Mouse (Mus musculus) neural tube, embryonic 15.5 days (tissue): ENCODE data around the gene Pcgf2. TPM values are rescaled to one million over a fixed set of nuclear protein-coding genes. Genes with fewer than 3 reads are reported as not detected.
"Not testable (repeated sequence)": the region's sequence is repeated elsewhere in the genome, so short reads cannot be mapped to it uniquely, and the experiment has no call there.

Source experiments
- ATAC-seq: fragments of 200-750 bp; cut with Nextera tagmentation; 2 replicates; pipeline ENCODE4 v1.8.0; 2017; ENCODE audit warnings: mild to moderate bottlenecking, moderate TSS enrichment, moderate library complexity; ENCODE audit not compliant: low FRiP score
- H3K27ac ChIP-seq: fragments of 300-500 bp; sonication (generic); replicated peaks from 2 replicates; pipeline ENCODE4 v1.5.1; 2015; ENCODE audit warnings: mild to moderate bottlenecking, inconsistent platforms
- H3K27me3 ChIP-seq: fragments of 300-500 bp; sonication (generic); replicated peaks from 2 replicates; pipeline ENCODE4 v1.6.1; 2015; ENCODE audit warnings: inconsistent platforms
- H3K36me3 ChIP-seq: fragments of 300-500 bp; sonication (generic); 2 replicates; pipeline ENCODE4 v1.6.1; 2015; ENCODE audit warnings: inconsistent platforms
- H3K4me1 ChIP-seq: fragments of 300-500 bp; sonication (generic); 2 replicates; pipeline ENCODE4 v1.6.1; 2015; ENCODE audit warnings: inconsistent platforms
- H3K4me2 ChIP-seq: fragments of 300-500 bp; sonication (generic); 2 replicates; pipeline ENCODE4 v1.6.1; 2015; ENCODE audit warnings: inconsistent platforms, mild to moderate bottlenecking, moderate library complexity
- H3K4me3 ChIP-seq: fragments of 300-500 bp; sonication (generic); replicated peaks from 2 replicates; pipeline ENCODE4 v1.5.1; 2015; ENCODE audit warnings: mild to moderate bottlenecking, inconsistent platforms
- H3K9ac ChIP-seq: fragments of 300-500 bp; sonication (generic); replicated peaks from 2 replicates; pipeline ENCODE4 v1.6.1; 2015; ENCODE audit warnings: mild to moderate bottlenecking, inconsistent platforms
- H3K9me3 ChIP-seq: fragments of 300-500 bp; sonication (generic); replicated peaks from 2 replicates; pipeline ENCODE4 v1.6.1; 2016; ENCODE audit warnings: inconsistent platforms
- WGBS: fragments of 180-500 bp; shearing (Covaris S2); methylation state at CpG from one replicate; pipeline ENCODE4 v1.1.7; 2015; ENCODE audit warnings: mixed read lengths; 5-methylcytosine and 5-hydroxymethylcytosine counted together
- polyA plus RNA-seq: library from polyadenylated mRNA; unstranded; fragments of >200 nt; fragmentation: Nextera tagmentation; extraction: Ambion mirVana; gene quantifications from 2 replicates; pipeline ENCODE4 v1.2.1, GENCODE M21; 2015

Gene Pcgf2
- polyA plus RNA-seq, 1 experiment from 2014 or later = 17.7 TPM

GRCm38 (mm10) chr11:97716021-97716420 lies 15.7 kb upstream of the Pcgf2 start:
- Histone ChIP-seq H3K4me3 (no peak overlapping the region), H3K27me3 (no peaks in the 10 kb centered on the region), H3K4me1 (peaks cover 5% of the 10 kb centered on the region; the same call in 1 of the 2 replicates), H3K9ac (no peak overlapping the region), H3K4me2 (no peak overlapping the region), H3K27ac (no peak overlapping the region), H3K9me3 (no peaks in the 10 kb centered on the region), H3K36me3 (peaks cover 76% of the 10 kb centered on the region)
- no peak for ATAC-seq
- 91% methylated on average over 8 of the region's 8 CpGs for whole genome bisulfite sequencing

GRCm38 (mm10) chr11:97714784-97715760 lies 14.8 kb upstream of the Pcgf2 start:
- peaks cover 5% of the 10 kb centered on the region; the same call in 1 of the 2 replicates for H3K4me1 ChIP-seq

GRCm38 (mm10) chr11:97714356-97714755 lies 14.1 kb upstream of the Pcgf2 start:
- Histone ChIP-seq H3K9ac (no peak overlapping the region), H3K27me3 (no peaks in the 10 kb centered on the region), H3K36me3 (peaks cover 64% of the 10 kb centered on the region), H3K9me3 (no peaks in the 10 kb centered on the region), H3K27ac (no peak overlapping the region), H3K4me1 (peaks cover 5% of the 10 kb centered on the region; the same call in 1 of the 2 replicates), H3K4me2 (no peak overlapping the region), H3K4me3 (no peak overlapping the region)
- ATAC-seq = no peak
- 95% methylated on average over 3 of the region's 3 CpGs for WGBS

More at GRCm38 (mm10) chr11:97714784-97715760, 14.8 kb upstream of the Pcgf2 start:
- no peak overlapping the region for H3K4me2 ChIP-seq
- H3K9me3 ChIP-seq = no peaks in the 10 kb centered on the region
- 91% methylated on average over 14 of the region's 14 CpGs for WGBS
- H3K36me3 ChIP-seq = peaks cover 71% of the 10 kb centered on the region
- H3K27ac ChIP-seq = no peak overlapping the region
- ATAC-seq = no peak
- no peaks in the 10 kb centered on the region for H3K27me3 ChIP-seq
- H3K9ac ChIP-seq = no peak overlapping the region
- H3K4me3 ChIP-seq = no peak overlapping the region

- Histone ChIP-seq H3K9me3 (no peaks in the 10 kb centered on the region), H3K27ac (0 out of 2 replicates have a peak overlapping the region, but pooled peaks have one; percentile 41), H3K9ac (no peak overlapping the region), H3K4me3 (no peak overlapping the region), H3K27me3 (no peaks in the 10 kb centered on the region), H3K36me3 (peaks cover 62% of the 10 kb centered on the region), H3K4me1 (peaks cover 5% of the 10 kb centered on the region; the same call in 1 of the 2 replicates), H3K4me2 (no peak overlapping the region)
- 87% methylated on average over 8 of the region's 8 CpGs for WGBS
- no peak for ATAC-seq
These were observed 13.6 kb upstream of the Pcgf2 start for GRCm38 (mm10) chr11:97713896-97714295.

- Histone ChIP-seq H3K4me3 (no peak overlapping the region), H3K27me3 (no peaks in the 10 kb centered on the region), H3K9ac (no peak overlapping the region), H3K36me3 (peaks cover 61% of the 10 kb centered on the region), H3K4me1 (peaks cover 5% of the 10 kb centered on the region; the same call in 1 of the 2 replicates), H3K4me2 (no peak overlapping the region), H3K9me3 (no peaks in the 10 kb centered on the region), H3K27ac (no peak overlapping the region)
- ATAC-seq = no peak
- WGBS = 93% methylated on average over 15 of the region's 15 CpGs
These were observed 12.0 kb upstream of the Pcgf2 start for GRCm38 (mm10) chr11:97712286-97712685.

- H3K36me3 ChIP-seq = peaks cover 62% of the 10 kb centered on the region
- H3K9me3 ChIP-seq = no peaks in the 10 kb centered on the region
- no peaks in the 10 kb centered on the region for H3K27me3 ChIP-seq
- 87% methylated on average over 13 of the region's 13 CpGs for WGBS
- no peak overlapping the region for H3K4me3 ChIP-seq
- H3K4me2 ChIP-seq = no peak overlapping the region
- H3K4me1 ChIP-seq = peaks cover 5% of the 10 kb centered on the region; the same call in 1 of the 2 replicates
- no peak for ATAC-seq
- no peak overlapping the region for H3K27ac ChIP-seq
- no peak overlapping the region for H3K9ac ChIP-seq
These were observed 11.1 kb upstream of the Pcgf2 start for GRCm38 (mm10) chr11:97711200-97711900.

- not testable (repeated sequence) for H3K27me3 ChIP-seq, H3K9ac ChIP-seq, ATAC-seq, H3K27ac ChIP-seq, H3K9me3 ChIP-seq, H3K4me2 ChIP-seq, H3K4me3 ChIP-seq, H3K4me1 ChIP-seq
- peaks cover 66% of the 10 kb centered on the region for H3K36me3 ChIP-seq
- WGBS = 77% methylated on average over 2 of the region's 2 CpGs
These were observed 9.8 kb upstream of the Pcgf2 start for GRCm38 (mm10) chr11:97710067-97710466.

- H3K4me1 ChIP-seq = peaks cover 31% of the 10 kb centered on the region
- under 1% methylated on average over 35 of the region's 35 CpGs for WGBS
- H3K9ac ChIP-seq = peak within 1 kb of the TSS; percentile 83
- peak within 1 kb of the TSS; percentile 95 for H3K4me3 ChIP-seq
- no peaks in the 10 kb centered on the region for H3K9me3 ChIP-seq
- no peaks in the 10 kb centered on the region for H3K27me3 ChIP-seq
- H3K4me2 ChIP-seq = peak within 1 kb of the TSS; percentile 90
- peak within 1 kb of the TSS; percentile 97 for H3K27ac ChIP-seq
- peaks cover 24% of the 10 kb centered on the region for H3K36me3 ChIP-seq
- peak; percentile 90 for ATAC-seq
These were observed 2.9 kb upstream of the Pcgf2 start, which contains the start of gene Psmb3 for GRCm38 (mm10) chr11:97703039-97703826. TSS of gene Psmb3 (plus strand) at chr11:97703399.

- peak overlapping the region; percentile 95 for H3K4me3 ChIP-seq
- H3K9ac ChIP-seq = peak overlapping the region; percentile 83
- H3K4me2 ChIP-seq = peak overlapping the region; percentile 90
- peaks cover 39% of the 10 kb centered on the region for H3K4me1 ChIP-seq
- peak overlapping the region; percentile 97 for H3K27ac ChIP-seq
- H3K27me3 ChIP-seq = no peaks in the 10 kb centered on the region
- ATAC-seq = peak; percentile 40; the same call in 1 of the 2 replicates
- under 1% methylated on average over 24 of the region's 24 CpGs for WGBS
- peaks cover 18% of the 10 kb centered on the region for H3K36me3 ChIP-seq
- no peaks in the 10 kb centered on the region for H3K9me3 ChIP-seq
These were observed 2.1 kb upstream of the Pcgf2 start for GRCm38 (mm10) chr11:97702393-97702745.

- H3K4me1 ChIP-seq = peaks cover 45% of the 10 kb centered on the region
- ATAC-seq = no peak
- H3K36me3 ChIP-seq = peaks cover 12% of the 10 kb centered on the region
- H3K9me3 ChIP-seq = no peaks in the 10 kb centered on the region
- H3K9ac ChIP-seq = peak overlapping the region; percentile 83
- H3K27me3 ChIP-seq = no peaks in the 10 kb centered on the region
- peak overlapping the region; percentile 90 for H3K4me2 ChIP-seq
- peak overlapping the region; percentile 97 for H3K27ac ChIP-seq
- 50% methylated on average over 15 of the region's 15 CpGs for WGBS
- H3K4me3 ChIP-seq = peak overlapping the region; percentile 95
These were observed 1.5 kb upstream of the Pcgf2 start for GRCm38 (mm10) chr11:97701581-97702392.
